Mouse (Mus musculus) heart, embryonic 14.5 days (tissue): ENCODE measurements around the gene Elobl. TPM values are rescaled to one million over a fixed set of nuclear protein-coding genes. Genes with fewer than 3 reads are reported as not detected.

Source experiments
- ATAC-seq: fragments of 200-750 bp; cut with Nextera tagmentation; 2 replicates; pipeline ENCODE4 v1.8.0; 2017; ENCODE audit warnings: low read depth, moderate TSS enrichment; ENCODE audit not compliant: insufficient number of reproducible peaks, insufficient read depth, low FRiP score
- H3K27ac ChIP-seq, 2 experiments: fragments of 200-500 bp in 1 of 2; fragments of 300-500 bp in 1 of 2; sonication (generic) in 1 of 2; replicated peaks in 1 of 2; 2 replicates each; pipeline ENCODE4 v1.5.1; 2012 to 2014; ENCODE audit warnings: low read depth in 2 of 2, low read length in 2 of 2, control low read depth in 1 of 2, mild to moderate bottlenecking in 1 of 2, mixed read lengths in 1 of 2; ENCODE audit not compliant: control insufficient read depth in 1 of 2, insufficient read depth in 1 of 2
- H3K27me3 ChIP-seq: fragments of 300-500 bp; sonication (generic); 2 replicates; pipeline ENCODE4 v1.6.1; 2014; ENCODE audit warnings: mild to moderate bottlenecking, low read length, control low read depth; ENCODE audit not compliant: control insufficient read depth, insufficient read depth
- H3K36me3 ChIP-seq: fragments of 300-500 bp; sonication (generic); 2 replicates; pipeline ENCODE4 v1.6.1; 2014; ENCODE audit warnings: mild to moderate bottlenecking, control low read depth, low read length, mixed read lengths; ENCODE audit not compliant: control insufficient read depth, insufficient read depth
- H3K4me1 ChIP-seq, 2 experiments: fragments of 200-500 bp in 1 of 2; fragments of 300-500 bp in 1 of 2; sonication (generic) in 1 of 2; 2 replicates each; pipeline ENCODE4 v1.6.1; 2012 to 2014; ENCODE audit warnings: low read length in 2 of 2, control low read depth in 1 of 2, mixed read lengths in 1 of 2; ENCODE audit not compliant: control insufficient read depth in 2 of 2, insufficient read depth in 2 of 2
- H3K4me2 ChIP-seq: fragments of 300-500 bp; sonication (generic); 2 replicates; pipeline ENCODE4 v1.6.1; 2014; ENCODE audit warnings: mild to moderate bottlenecking, low read length
- H3K4me3 ChIP-seq, 2 experiments: fragments of 200-500 bp in 1 of 2; fragments of 300-500 bp in 1 of 2; sonication (generic) in 1 of 2; 2 replicates each; pipeline ENCODE4 v1.5.1; 2012 to 2014; ENCODE audit warnings: low read length in 2 of 2, mild to moderate bottlenecking in 2 of 2, control low read depth in 1 of 2, low read depth in 1 of 2, moderate library complexity in 1 of 2; ENCODE audit not compliant: control insufficient read depth in 1 of 2, insufficient read depth in 1 of 2
- H3K9ac ChIP-seq: fragments of 300-500 bp; sonication (generic); 2 replicates; pipeline ENCODE4 v1.6.1; 2014; ENCODE audit warnings: mild to moderate bottlenecking, low read length
- H3K9me3 ChIP-seq: fragments of 300-500 bp; sonication (generic); 2 replicates; pipeline ENCODE4 v1.6.1; 2016; ENCODE audit warnings: low read length, control low read depth; ENCODE audit not compliant: control insufficient read depth
- WGBS: fragments of 180-500 bp; shearing (Covaris S2); extraction: QIAGEN DNeasy Blood & Tissue Kit; methylation state at CpG from one replicate; pipeline ENCODE4 v1.1.7; 2014; 5-methylcytosine and 5-hydroxymethylcytosine counted together
- polyA plus RNA-seq: library from polyadenylated mRNA; unstranded; fragments of >200 nt; fragmentation: Nextera tagmentation; extraction: Ambion mirVana; gene quantifications from 2 replicates; pipeline ENCODE4 v1.2.1, GENCODE M21; 2014

The Elobl gene
- polyA plus RNA-seq, 1 experiment from 2014 or later = not detected

DNA sequence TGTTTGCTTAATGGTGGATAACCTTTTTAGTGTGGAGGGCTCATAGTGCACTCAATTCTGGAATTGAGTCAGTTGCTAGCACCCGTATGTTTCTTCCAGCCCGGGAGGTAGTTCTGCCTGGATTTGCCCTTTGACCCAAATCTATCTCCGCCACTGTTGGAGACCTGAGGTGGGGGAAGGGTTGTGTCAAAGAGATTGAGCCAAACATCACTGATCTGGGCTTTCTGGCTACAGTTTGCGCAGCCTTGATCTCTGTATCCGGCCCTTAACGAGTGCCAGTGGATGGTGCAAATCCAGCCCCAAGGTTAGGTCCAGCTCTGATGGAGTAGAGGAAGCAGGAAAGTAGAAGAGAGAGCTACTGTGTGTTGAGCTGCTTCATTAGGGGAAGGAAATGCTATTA is 36.3 kb upstream of the Elobl start:
- Histone ChIP-seq H3K36me3 (peaks cover 22% of the 10 kb centered on the region), H3K4me2 (peak overlapping the region; percentile 52), H3K4me3 (peak overlapping the region in 1 of 2 experiments; percentile 1; a peak in 1 of 4 replicates), H3K9me3 (no peaks in the 10 kb centered on the region), H3K4me1 (peaks cover 18 to 23% of the 10 kb centered on the region in 2 experiments), H3K9ac (peak overlapping the region; percentile 38), H3K27ac (no peak overlapping the region), H3K27me3 (no peaks in the 10 kb centered on the region)
- no peak for ATAC-seq
- WGBS = 61% methylated on average over 6 of the region's 6 CpGs

GRCm38 (mm10) chr11:89002621-89003020 is 35.9 kb upstream of the Elobl start:
- Histone ChIP-seq H3K9ac (peak overlapping the region; percentile 38), H3K27ac (no peak overlapping the region), H3K36me3 (peaks cover 19% of the 10 kb centered on the region), H3K4me1 (peaks cover 18 to 23% of the 10 kb centered on the region in 2 experiments), H3K4me3 (peak overlapping the region in 1 of 2 experiments; percentile 1; a peak in 1 of 4 replicates), H3K9me3 (no peaks in the 10 kb centered on the region), H3K27me3 (no peaks in the 10 kb centered on the region), H3K4me2 (peak overlapping the region; percentile 52)
- no peak for ATAC-seq
- WGBS = 79% methylated on average over 5 of the region's 5 CpGs

DNA sequence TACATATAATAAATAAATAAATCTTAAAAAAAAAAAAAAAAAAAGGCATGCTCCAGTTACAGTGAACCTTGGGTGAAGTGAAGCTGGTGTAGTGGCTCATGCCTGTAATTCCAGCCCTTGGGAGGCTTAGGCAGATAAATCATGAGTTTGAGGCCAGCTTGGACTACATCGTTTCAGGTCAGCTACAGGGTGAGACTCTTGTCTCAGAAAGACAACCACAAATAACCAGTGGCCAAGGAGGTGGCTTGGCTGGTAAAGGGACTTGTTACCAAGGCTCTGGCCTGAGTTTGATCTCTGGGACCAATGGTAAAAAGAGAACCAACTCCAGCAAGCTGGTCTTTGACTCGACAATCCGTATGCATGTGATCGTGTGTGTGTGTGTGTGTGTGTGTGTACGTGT is 35.3 kb upstream of the Elobl start:
- Histone ChIP-seq H3K4me1 (peaks cover 18 to 23% of the 10 kb centered on the region in 2 experiments), H3K9ac (no peak overlapping the region), H3K4me3 (peak overlapping the region in 1 of 2 experiments; percentile 1; a peak in 1 of 4 replicates), H3K9me3 (no peaks in the 10 kb centered on the region), H3K4me2 (peak overlapping the region; percentile 52), H3K27me3 (no peaks in the 10 kb centered on the region), H3K27ac (no peak overlapping the region), H3K36me3 (peaks cover 15% of the 10 kb centered on the region)
- WGBS = 94% methylated on average over 5 of the region's 5 CpGs
- ATAC-seq = no peak

GRCm38 (mm10) chr11:89001569-89001968 is 34.8 kb upstream of the Elobl start:
- Histone ChIP-seq H3K27ac (no peak overlapping the region), H3K9me3 (no peaks in the 10 kb centered on the region), H3K4me1 (peaks cover 18 to 26% of the 10 kb centered on the region in 2 experiments), H3K9ac (no peak overlapping the region), H3K36me3 (peaks cover 12% of the 10 kb centered on the region), H3K4me2 (peak overlapping the region; percentile 73), H3K27me3 (no peaks in the 10 kb centered on the region), H3K4me3 (peak overlapping the region; percentile 9 to 10; a peak in 2 of 4 replicates)
- 91% methylated on average over 7 of the region's 7 CpGs for WGBS
- no peak for ATAC-seq

GRCm38 (mm10) chr11:89000527-89000819 is 33.7 kb upstream of the Elobl start:
- peaks cover 2% of the 10 kb centered on the region for H3K36me3 ChIP-seq
- H3K4me1 ChIP-seq = peaks cover 18 to 28% of the 10 kb centered on the region in 2 experiments
- H3K27me3 ChIP-seq = no peaks in the 10 kb centered on the region
- 0 out of 4 replicates have a peak overlapping the region, but pooled peaks of 1 of the 2 experiments have one; percentile 68 for H3K27ac ChIP-seq
- H3K4me2 ChIP-seq = peak overlapping the region; percentile 73
- peak overlapping the region; percentile 81 for H3K9ac ChIP-seq
- no peaks in the 10 kb centered on the region for H3K9me3 ChIP-seq
- ATAC-seq = no peak
- H3K4me3 ChIP-seq = peak overlapping the region; percentile 57 to 69

- 15% methylated on average over 33 of the region's 33 CpGs for WGBS
- Histone ChIP-seq H3K4me3 (peak overlapping the region; percentile 57 to 69), H3K36me3 (no peaks in the 10 kb centered on the region; the same call in none of the 2 replicates), H3K4me1 (peaks cover 18 to 28% of the 10 kb centered on the region in 2 experiments), H3K27ac (peak overlapping the region; percentile 26 to 68; a peak in 3 of 4 replicates), H3K4me2 (peak overlapping the region; percentile 73), H3K9ac (peak overlapping the region; percentile 81), H3K9me3 (no peaks in the 10 kb centered on the region), H3K27me3 (no peaks in the 10 kb centered on the region)
- ATAC-seq = 0 out of 2 replicates have a peak, but pooled peaks have one; percentile 19
Measured at GRCm38 (mm10) chr11:88999723-89000526, 33.2 kb upstream of the Elobl start.

- Histone ChIP-seq H3K9me3 (no peaks in the 10 kb centered on the region), H3K4me3 (peak within 1 kb of the TSS; percentile 57 to 69), H3K9ac (peak within 1 kb of the TSS; percentile 81), H3K4me1 (peaks cover 18 to 28% of the 10 kb centered on the region in 2 experiments), H3K36me3 (no peaks in the 10 kb centered on the region; the same call in 1 of the 2 replicates), H3K4me2 (peak within 1 kb of the TSS; percentile 73), H3K27ac (peak within 1 kb of the TSS; percentile 46 to 68), H3K27me3 (no peaks in the 10 kb centered on the region)
- WGBS = 1% methylated on average over 48 of the region's 48 CpGs
- ATAC-seq = peak; percentile 84
Measured at GRCm38 (mm10) chr11:88998974-88999722, 32.4 kb upstream of the Elobl start, which contains the start of gene Trim25. TSS of gene Trim25 (plus strand) at chr11:88999376.
